Mouse (Mus musculus): Measurements from ENCODE around the gene Nxn.
A peak's percentile ranks its signal among the peaks of the same experiment; 100 is the strongest.

The Nxn gene

GRCm38 (mm10) chr11:76260208-76261050, 138.5 kb downstream of the Nxn start:
- DNase-seq (ENCODE audit: low spot score) = no peak

DNA sequence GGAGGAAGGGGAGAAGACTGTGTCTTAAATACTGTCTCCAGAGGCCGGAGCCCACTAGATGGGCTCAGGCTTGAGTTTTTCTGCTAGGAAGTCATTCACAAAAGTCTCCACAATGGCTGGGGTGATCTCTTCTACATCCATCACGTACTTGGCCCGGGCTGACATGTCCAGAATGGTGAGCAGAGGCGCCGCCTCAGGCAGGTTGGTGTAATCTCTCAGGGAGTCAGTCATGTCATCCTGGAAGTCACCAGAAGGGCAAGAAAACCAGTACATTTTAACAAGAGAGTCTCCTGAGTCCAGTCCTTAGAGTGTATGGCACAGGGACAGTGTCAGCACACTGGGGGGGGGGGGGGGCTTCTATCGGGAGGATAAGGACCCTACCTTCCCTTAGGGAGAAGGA, 140.4 kb downstream of the Nxn start:
- DNase-seq (ENCODE audit: low spot score) = no peak

DNA sequence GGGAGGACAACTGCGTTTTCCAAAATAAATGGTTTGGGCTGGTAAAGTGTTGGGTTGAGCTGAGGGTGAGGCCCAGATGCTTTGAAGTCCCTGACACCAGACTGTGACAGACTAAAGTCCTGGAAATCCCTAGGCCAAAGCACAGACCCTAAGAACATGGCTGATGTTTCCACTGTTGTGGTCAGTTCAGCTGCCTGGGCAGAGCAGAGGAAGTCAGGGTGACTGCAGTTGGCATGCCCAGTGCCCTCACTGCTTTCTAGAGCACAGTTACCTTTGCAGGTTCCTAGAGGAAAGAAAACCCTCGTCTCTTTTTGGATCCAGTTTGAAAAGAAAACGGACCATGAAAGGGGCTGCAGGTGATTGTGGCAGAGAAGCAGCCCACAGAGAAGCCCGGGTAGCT, 141.6 kb downstream of the Nxn start:
- DNase-seq (ENCODE audit: low spot score) = no peak

- no peak for DNase-seq (ENCODE audit: low spot score)
These were observed 142.8 kb downstream of the Nxn start for GRCm38 (mm10) chr11:76256129-76256528.

DNA sequence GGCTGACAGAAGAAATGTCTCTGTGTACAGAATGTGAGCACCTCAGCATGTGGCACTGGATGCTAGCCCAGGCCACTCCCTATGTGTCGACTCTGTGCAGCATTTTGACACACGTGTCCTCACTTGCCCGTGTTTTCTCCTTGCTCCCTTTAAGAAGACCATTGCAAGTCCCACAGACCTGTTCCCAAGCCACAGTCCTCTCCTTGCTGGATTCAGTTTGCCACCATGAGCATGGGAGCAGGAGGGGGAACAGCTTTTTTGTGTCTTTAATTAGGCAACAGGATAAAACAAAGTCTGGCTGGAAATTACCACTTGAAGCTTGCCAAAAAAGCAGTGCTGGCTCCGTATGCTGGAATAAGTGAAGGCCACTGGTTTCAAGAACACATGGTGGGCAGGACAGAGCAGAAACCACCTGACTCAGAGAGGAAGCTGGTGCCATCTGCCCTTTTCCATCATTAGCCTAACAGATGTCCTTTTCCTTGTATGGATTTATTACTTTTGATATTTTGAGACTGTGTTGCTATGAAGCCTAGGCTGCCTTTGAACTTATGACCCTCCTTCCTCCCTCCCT, 143.4 kb downstream of the Nxn start:
- DNase-seq (ENCODE audit: low spot score) = peak; percentile 24

DNA sequence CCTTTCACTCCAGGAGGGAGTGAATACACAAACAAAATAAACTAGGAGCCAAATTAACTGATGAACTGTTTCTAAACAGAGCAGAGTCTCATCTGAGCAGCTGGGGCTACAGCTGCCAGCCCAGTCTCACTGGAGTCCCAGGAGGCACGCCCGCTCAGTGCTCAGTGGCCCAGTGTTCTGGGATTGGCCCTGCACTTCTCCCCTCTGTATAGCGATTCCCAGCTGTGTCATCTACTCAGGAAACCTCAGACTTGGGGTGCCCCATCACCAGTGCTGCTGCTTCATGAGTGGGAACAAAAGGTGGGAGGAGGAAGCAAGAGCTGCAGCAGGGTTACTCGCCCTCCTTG, 145.0 kb downstream of the Nxn start:
- DNase-seq (ENCODE audit: low spot score) = no peak

GRCm38 (mm10) chr11:76253145-76253917, 145.6 kb downstream of the Nxn start:
- peak; percentile 86 for DNase-seq (ENCODE audit: low spot score)

DNA sequence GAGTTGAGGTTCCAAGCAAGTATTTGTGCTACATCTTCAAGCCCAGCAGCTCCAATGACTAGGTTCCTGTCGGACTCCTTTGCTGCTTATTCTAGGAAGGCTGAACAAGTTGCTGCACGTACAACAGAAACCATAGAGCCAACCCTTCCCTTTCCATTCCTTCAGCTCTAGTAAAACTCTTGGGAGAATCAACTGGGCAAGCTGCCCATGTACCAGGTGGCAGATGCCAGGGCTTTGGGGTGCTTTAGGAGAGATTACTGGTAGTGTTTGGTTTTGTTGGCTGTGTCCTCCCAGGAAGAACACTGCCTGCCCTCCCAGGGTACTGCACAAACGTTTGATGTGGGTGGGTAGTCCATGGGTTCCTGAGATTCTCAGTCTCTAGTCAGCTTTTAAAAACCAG, 146.9 kb downstream of the Nxn start:
- no peak for DNase-seq (ENCODE audit: low spot score)

- no peak for DNase-seq (ENCODE audit: low spot score)
These were observed 151.7 kb downstream of the Nxn start for GRCm38 (mm10) chr11:76247239-76247638.

DNA sequence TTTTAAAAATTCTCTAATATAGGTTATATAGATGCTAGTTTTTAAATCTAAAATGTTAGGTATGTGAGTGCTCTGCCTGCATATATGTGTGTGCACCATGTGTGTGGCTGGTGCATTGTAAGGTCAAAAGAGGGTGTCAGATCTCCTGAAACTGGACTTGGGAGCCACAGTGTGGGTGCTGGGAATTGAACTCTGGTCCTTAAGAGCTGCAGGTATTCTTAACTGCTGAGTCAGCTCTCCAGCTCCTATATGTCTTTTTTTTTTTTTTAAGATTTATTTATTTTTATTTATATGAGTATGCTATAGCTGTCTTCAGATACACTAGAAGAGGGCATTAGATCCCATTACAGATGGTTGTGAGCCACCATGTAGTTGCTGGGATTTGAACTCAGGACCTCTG, 152.5 kb downstream of the Nxn start:
- DNase-seq (ENCODE audit: low spot score) = no peak

DNA sequence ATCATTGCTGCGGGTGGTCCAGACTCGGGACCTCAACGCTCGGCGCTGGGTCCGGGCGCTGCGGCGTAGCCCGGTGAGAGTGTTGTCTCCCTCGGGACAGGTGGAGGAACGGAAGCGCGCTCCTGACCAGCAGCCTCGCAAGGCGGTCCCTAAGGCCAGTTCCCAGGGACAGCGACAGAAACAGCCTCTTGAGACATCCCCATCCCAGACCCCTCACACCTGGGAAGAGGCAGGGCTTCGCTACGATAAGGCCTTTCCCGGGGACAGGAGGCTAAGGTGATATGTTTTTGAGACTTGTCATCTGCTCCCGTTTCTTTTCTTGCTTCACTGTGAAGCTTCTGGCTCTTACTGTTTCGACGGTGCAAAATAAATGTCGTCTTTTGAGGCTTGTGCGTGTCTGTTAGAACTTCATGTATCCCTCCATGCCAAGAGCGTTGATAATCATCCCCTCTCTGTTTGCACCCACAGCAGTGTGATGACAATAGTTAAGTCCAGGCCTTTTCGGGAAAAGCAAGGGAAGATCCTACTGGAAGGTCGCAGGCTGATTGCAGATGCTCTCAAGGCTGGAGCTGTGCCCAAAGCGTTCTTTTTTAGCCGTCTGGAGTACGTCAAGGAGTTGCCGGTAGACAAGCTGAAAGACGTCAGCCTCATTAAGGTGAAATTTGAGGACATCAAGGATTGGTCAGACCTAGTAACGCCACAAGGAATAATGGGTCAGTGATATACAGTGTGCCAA, 155.0 kb downstream of the Nxn start:
- DNase-seq (ENCODE audit: low spot score) = no peak

GRCm38 (mm10) chr11:76242901-76243810, 155.8 kb downstream of the Nxn start, which contains the start of the genes Mrm3 and Glod4:
Gene Mrm3 (plus strand): TSS chr11:76243715.
Gene Glod4 (minus strand): TSS chr11:76243725.
- peak; percentile 93 for DNase-seq (ENCODE audit: low spot score)

GRCm38 (mm10) chr11:76239750-76240149, 159.2 kb downstream of the Nxn start:
- no peak for DNase-seq (ENCODE audit: low spot score)

DNA sequence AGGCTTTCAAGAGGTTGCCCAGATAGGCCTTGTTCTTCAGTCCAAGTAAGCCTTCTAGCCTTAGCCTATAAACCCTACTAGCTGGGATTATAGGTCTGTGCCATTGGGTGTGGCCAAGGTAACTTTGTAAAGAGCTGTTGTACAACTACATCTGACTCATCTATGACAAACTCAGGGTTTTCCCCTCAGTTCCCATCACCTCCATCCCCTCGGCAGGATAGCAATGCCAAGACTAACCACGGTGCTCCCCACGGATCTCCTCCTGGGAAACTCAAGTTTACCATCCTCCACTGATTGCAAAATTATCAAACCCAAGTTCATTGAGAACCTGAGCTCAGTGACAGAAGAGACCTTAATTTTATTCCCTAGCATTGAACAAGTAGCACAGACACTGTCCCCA, 162.8 kb downstream of the Nxn start:
- no peak for DNase-seq (ENCODE audit: low spot score)

GRCm38 (mm10) chr11:76225051-76225450, 173.9 kb downstream of the Nxn start:
- no peak for DNase-seq (ENCODE audit: low spot score)

DNA sequence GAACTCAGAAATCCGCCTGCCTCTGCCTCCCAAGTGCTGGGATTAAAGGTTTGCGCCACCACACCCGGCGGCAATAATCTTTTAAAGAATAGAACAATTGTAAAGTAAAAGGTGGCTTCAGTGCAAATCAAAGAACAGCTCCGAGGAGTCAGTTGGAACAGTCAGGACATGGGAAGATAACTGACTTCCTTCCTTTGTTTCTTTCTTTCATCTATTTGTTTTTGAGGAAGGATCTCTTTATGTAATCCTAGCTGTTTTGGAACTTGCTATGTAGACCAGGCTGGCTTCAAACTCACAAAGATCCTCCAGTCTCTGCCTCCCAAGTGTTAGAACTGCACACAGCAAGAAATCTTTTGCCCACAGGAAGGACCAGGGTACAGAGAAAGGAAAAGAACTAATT, 174.3 kb downstream of the Nxn start:
- no peak for DNase-seq (ENCODE audit: low spot score)

GRCm38 (mm10) chr11:76217390-76217800, 181.5 kb downstream of the Nxn start, which contains the start of the genes Dbil5 and Gemin4:
Gene Dbil5 (plus strand): TSS chr11:76217608.
Gene Gemin4 (minus strand): TSS chr11:76217664.
- DNase-seq (ENCODE audit: low spot score) = peak; percentile 98

- DNase-seq (ENCODE audit: low spot score) = peak; percentile 88
These were observed 182.1 kb downstream of the Nxn start for GRCm38 (mm10) chr11:76216681-76217389.

GRCm38 (mm10) chr11:76216049-76216540, 182.8 kb downstream of the Nxn start:
- DNase-seq (ENCODE audit: low spot score) = no peak

GRCm38 (mm10) chr11:76215011-76215410, 183.9 kb downstream of the Nxn start:
- peak; percentile 48 for DNase-seq (ENCODE audit: low spot score)

All from lung, postnatal 25 days (tissue).